Comparison of ENCODE assay signal across 8 mouse cellular contexts in the genomic region with DNA sequence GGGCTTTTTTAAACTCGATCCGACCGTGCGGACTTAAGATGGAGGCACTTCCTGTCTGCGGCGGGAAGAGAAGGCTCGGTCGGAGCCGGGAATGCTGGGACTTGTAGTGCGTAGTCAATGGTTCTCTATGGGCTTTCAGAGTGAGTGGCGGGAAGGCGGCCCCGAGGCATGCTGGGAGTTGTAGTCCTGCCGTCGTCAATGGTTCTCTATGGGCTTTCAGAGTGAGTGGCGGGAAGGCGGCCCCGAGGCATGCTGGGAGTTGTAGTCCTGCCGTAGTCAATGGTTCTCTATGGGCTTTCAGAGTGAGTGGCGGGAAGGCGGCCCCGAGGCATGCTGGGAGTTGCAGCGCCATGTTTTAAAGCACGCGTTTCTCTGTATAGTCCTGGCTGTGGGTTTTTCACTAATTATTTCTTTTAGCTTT. TPM values are rescaled to one million over a fixed set of nuclear protein-coding genes. Genes with fewer than 3 reads are reported as not detected.
DNase-seq lines count a peak whose midpoint lies in the region; ATAC-seq and TF ChIP-seq lines count a peak whose summit lies in the region.
"Not testable (repeated sequence)": the region's sequence is repeated elsewhere in the genome, so short reads cannot be mapped to it uniquely, and the experiment has no call there.

No protein-coding gene starts in this region.

- WGBS in limb, embryonic 13.5 days, result 64% methylated on average over 25 of the region's 25 CpGs
- 57% methylated on average over 25 of the region's 25 CpGs for WGBS in midbrain, embryonic 15.5 days
- 53% methylated on average over 25 of the region's 25 CpGs for WGBS in spleen, adult 2 months

- TF ChIP-seq POLR2A in bone marrow macrophage, adult 2 months (IDR thresholded peaks at IDR 0.05; ENCODE audit: borderline replicate concordance, low read depth, low read length); embryonic fibroblast, embryonic 13.5 days (IDR thresholded peaks at IDR 0.05; ENCODE audit: low read depth, low read length); spleen, adult 2 months (IDR thresholded peaks at IDR 0.05; ENCODE audit: low read depth, low read length): not testable (repeated sequence)

- H3K9ac ChIP-seq in limb, embryonic 13.5 days, result peak overlapping the region; percentile 72
- peak overlapping the region; percentile 48; the same call in 1 of the 2 replicates for H3K9ac ChIP-seq in midbrain, embryonic 15.5 days

- H3K4me1 ChIP-seq in bone marrow macrophage, adult 2 months (ENCODE audit: control insufficient read depth, insufficient read depth, low read length); embryonic fibroblast, embryonic 13.5 days (ENCODE audit: control insufficient read depth, insufficient read depth, low read length); limb, embryonic 13.5 days; midbrain, embryonic 15.5 days; spleen, adult 2 months (ENCODE audit: control insufficient read depth, insufficient read depth, insufficient read length): not testable (repeated sequence)

- peak; percentile 100 for DNase-seq in B cell, adult 2 months
- peak; percentile 100 for DNase-seq in heart, adult 9 months (ENCODE audit: low spot score in 2 of 2)
- peak; percentile 100 for DNase-seq in kidney, adult 9 months
- peak; percentile 100 for DNase-seq in spleen, adult 2 months (ENCODE audit: low read depth in 1 of 2, low spot score in 2 of 2)

- H3K36me3 ChIP-seq in limb, embryonic 13.5 days, result peaks cover 18% of the 10 kb centered on the region
- H3K36me3 ChIP-seq in midbrain, embryonic 15.5 days (replicated peaks); spleen, adult 2 months (ENCODE audit: control insufficient read depth, insufficient read depth, low read length): not testable (repeated sequence)

- ATAC-seq in limb, embryonic 13.5 days (ENCODE audit: low FRiP score, low read depth), result peak; percentile 97
- ATAC-seq in midbrain, embryonic 15.5 days (replicated peaks), result peak; percentile 98

- H3K27ac ChIP-seq in bone marrow macrophage, adult 2 months (ENCODE audit: insufficient read depth, low read depth, low read length), result peak overlapping the region; percentile 79; the same call in 1 of the 2 replicates
- H3K27ac ChIP-seq in embryonic fibroblast, embryonic 13.5 days (ENCODE audit: insufficient read depth, low read length); spleen, adult 2 months (ENCODE audit: insufficient read depth, low read length): not testable (repeated sequence)
- peak overlapping the region; percentile 80 for H3K27ac ChIP-seq in limb, embryonic 13.5 days
- peak overlapping the region; percentile 76 for H3K27ac ChIP-seq in midbrain, embryonic 15.5 days

- H3K9me3 ChIP-seq in limb, embryonic 13.5 days, result peaks cover 49% of the 10 kb centered on the region
- peaks cover 14% of the 10 kb centered on the region for H3K9me3 ChIP-seq in midbrain, embryonic 15.5 days

- not testable (repeated sequence) for H3K4me2 ChIP-seq in limb, embryonic 13.5 days (replicated peaks); midbrain, embryonic 15.5 days

- TF ChIP-seq CTCF in bone marrow macrophage, adult 2 months (IDR thresholded peaks at IDR 0.05; ENCODE audit: low read depth, low read length); embryonic fibroblast, embryonic 13.5 days (IDR thresholded peaks at IDR 0.05; ENCODE audit: borderline replicate concordance, insufficient read depth, low read length); spleen, adult 2 months (IDR thresholded peaks at IDR 0.05; ENCODE audit: extremely low read depth, insufficient read depth, insufficient read length, insufficient replicate concordance): not testable (repeated sequence)

- H3K4me3 ChIP-seq in bone marrow macrophage, adult 2 months (ENCODE audit: insufficient read depth, low read length), result peak overlapping the region; percentile 84
- H3K4me3 ChIP-seq in embryonic fibroblast, embryonic 13.5 days (ENCODE audit: insufficient read depth, low read length), result peak overlapping the region; percentile 67; the same call in 1 of the 2 replicates
- peak overlapping the region; percentile 51 for H3K4me3 ChIP-seq in limb, embryonic 13.5 days
- H3K4me3 ChIP-seq in midbrain, embryonic 15.5 days, result peak overlapping the region; percentile 44
- H3K4me3 ChIP-seq in spleen, adult 2 months (ENCODE audit: extremely low read depth, insufficient read depth, insufficient read length), result peak overlapping the region; percentile 96

- H3K27me3 ChIP-seq in limb, embryonic 13.5 days; midbrain, embryonic 15.5 days (replicated peaks); spleen, adult 2 months (ENCODE audit: control insufficient read depth, insufficient read depth, low read length): not testable (repeated sequence)

RNA-seq across cellular contexts. Expression of gene Gm21887, which starts 0.4 kb away (rescaled TPM):
- 94.6 and 113 TPM in 2 replicates for polyA plus RNA-seq in bone marrow macrophage, adult 2 months (2012; ENCODE audit: insufficient read depth, insufficient read length, missing spikeins)
- polyA plus RNA-seq in embryonic fibroblast, embryonic 13.5 days (2011; ENCODE audit: insufficient read length, low read depth, missing spikeins), result 44.5 and 62.1 TPM in 2 replicates
- polyA plus RNA-seq in limb, embryonic 13.5 days (2015; fragmentation: Nextera tagmentation; extraction: Ambion mirVana), result 209 and 230 TPM in 2 replicates
- polyA plus RNA-seq in midbrain, embryonic 15.5 days (2015; fragmentation: Nextera tagmentation; extraction: Ambion mirVana), result 187 and 227 TPM in 2 replicates
- 605 and 1,690 TPM in 2 replicates for polyA plus RNA-seq in spleen, adult 2 months (2012; rRNA removed)

Comparison
In these comparisons a context has a peak if more than half of its experiments do, and no peak if none do; other contexts are left out.
1. H3K4me3 ChIP-seq: peak in every context shown above with its lines; median percentile 96 in spleen, adult 2 months; 84 in bone marrow macrophage, adult 2 months; 67 in embryonic fibroblast, embryonic 13.5 days; 51 in limb, embryonic 13.5 days; 44 in midbrain, embryonic 15.5 days.